Mouse (Mus musculus): ENCODE results near the gene Utp4.
"Not testable (repeated sequence)": the region's sequence is repeated elsewhere in the genome, so short reads cannot be mapped to it uniquely, and the experiment has no call there.

The Utp4 gene

DNA sequence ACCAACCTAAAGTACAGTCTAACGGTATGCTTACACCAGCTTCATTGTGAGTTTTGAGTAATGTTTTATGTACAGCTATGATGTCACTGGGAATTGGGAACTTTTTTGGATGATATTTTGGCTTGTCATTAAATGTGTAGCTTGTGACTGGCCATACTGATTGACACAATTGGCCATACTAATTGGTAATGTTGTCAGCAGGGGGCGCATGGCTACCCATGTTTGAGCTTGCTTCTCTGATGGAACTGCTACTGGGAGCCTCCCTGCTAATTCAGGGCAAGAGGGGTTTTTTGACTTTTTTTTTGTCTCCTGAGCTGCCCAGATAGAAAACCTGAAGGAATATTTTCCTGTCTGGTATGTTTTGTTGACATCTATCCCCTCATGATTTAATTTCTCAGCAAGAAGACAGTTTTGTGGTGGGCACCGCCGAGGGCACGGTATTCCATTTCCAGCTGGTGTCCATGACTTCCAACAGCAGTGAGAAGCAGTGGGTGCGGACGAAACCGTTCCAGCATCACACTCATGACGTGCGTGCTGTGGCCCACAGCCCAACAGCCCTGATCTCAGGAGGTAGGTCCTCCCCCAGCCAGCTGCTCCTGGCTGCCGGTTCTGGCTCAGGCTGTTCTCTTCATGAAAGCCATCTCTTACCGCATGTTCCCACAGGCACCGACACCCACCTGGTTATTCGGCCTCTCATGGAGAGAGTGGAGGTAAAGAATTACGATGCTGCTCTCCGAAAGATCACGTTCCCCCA, 12.5 kb downstream of the Utp4 start:
- peak; percentile 73 for DNase-seq (ENCODE audit: low spot score)

- no peak for DNase-seq (ENCODE audit: low spot score)
Measured at GRCm38 (mm10) chr8:106906635-106907034, 13.2 kb downstream of the Utp4 start.

GRCm38 (mm10) chr8:106907450-106907849, 14.0 kb downstream of the Utp4 start:
- no peak for DNase-seq (ENCODE audit: low spot score)

DNA sequence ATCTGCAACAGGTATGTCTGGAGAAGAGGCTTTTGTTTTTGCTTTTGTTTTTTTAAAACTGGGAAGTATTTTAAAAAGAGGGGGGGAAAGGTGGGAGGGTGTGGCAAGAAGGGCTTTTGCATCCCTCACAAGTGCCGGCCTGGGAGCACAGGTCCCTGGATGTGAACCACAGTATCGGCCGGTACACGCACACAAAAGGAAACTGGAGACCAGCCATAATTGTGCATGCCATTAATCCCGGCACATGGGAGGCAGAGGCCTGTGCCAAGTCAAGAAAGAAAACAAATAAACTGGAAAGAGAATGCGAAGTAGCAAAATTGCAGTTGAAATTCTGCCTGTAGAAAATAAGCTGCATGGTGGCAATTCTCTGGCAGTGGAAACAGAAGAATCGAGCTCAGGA, 14.9 kb downstream of the Utp4 start:
- DNase-seq (ENCODE audit: low spot score): no peak

- DNase-seq (ENCODE audit: low spot score): no peak
Measured at GRCm38 (mm10) chr8:106913631-106914030, 20.2 kb downstream of the Utp4 start.

- DNase-seq (ENCODE audit: low spot score): no peak
Measured at GRCm38 (mm10) chr8:106919721-106920394, 26.4 kb downstream of the Utp4 start.

DNA sequence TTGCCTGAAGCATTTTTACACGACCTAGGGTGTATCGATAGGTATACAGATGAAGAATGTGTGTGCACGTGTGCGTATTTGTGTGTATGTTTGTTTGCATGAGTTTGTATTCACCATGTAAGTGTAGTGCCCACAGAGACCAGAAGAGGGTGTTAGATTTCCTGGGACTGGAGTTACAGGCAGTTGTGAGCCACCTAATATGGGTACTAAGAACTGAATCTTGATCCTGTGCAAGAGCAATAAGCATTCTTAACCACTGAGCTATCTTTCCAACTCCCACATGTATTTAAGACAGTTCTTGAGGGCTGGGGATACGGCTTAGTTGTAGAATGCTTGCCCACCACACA, 26.9 kb downstream of the Utp4 start:
- no peak for DNase-seq (ENCODE audit: low spot score)

DNA sequence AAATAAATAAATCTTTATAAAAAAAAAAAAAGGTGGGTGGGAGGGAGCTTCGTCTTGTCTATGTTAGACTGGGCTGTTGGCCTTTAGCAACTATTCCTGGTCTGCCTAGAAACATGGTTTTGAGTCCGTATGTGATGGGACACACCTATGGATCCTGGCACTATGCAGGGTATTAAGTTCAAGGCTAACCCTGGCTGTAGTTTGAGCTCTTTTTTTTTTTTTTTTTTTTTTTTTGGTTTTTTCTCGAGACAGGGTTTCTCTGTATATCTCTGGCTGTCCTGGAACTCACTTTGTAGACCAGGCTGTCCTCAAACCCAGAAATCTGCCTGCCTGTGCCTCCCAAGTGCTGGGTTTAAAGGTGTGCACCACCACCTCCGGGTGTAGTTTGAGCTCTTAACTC, 30.6 kb downstream of the Utp4 start:
- DNase-seq (ENCODE audit: low spot score): no peak

- no peak for DNase-seq (ENCODE audit: low spot score)
Measured at GRCm38 (mm10) chr8:106924904-106925349, 31.5 kb downstream of the Utp4 start.

- DNase-seq (ENCODE audit: low spot score): no peak
Measured at GRCm38 (mm10) chr8:106925446-106925845, 32.0 kb downstream of the Utp4 start.

GRCm38 (mm10) chr8:106927247-106927646, 33.8 kb downstream of the Utp4 start:
- peak; percentile 54 for DNase-seq (ENCODE audit: low spot score)

DNA sequence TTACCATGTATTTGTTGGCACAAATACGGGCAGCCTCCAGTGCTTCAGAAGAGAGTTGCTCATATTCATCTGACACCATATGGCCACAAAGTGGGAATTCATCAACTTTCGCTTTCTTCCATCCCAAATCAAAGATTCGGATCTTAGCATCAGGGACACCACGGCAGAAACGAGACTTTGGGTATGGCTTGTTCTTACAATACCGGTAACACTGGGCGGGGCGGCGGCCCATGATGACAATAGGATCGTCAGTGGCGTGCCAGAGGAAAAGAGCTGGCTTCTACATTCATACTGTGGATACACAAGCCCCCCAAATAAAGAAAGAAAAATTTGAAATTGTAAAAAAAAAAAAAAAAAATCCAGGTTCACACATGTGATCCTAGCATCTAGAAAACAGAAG, 34.7 kb downstream of the Utp4 start:
- not testable (repeated sequence) for DNase-seq (ENCODE audit: low spot score)

GRCm38 (mm10) chr8:106929155-106929913, 35.9 kb downstream of the Utp4 start:
- DNase-seq (ENCODE audit: low spot score): peak; percentile 59

DNA sequence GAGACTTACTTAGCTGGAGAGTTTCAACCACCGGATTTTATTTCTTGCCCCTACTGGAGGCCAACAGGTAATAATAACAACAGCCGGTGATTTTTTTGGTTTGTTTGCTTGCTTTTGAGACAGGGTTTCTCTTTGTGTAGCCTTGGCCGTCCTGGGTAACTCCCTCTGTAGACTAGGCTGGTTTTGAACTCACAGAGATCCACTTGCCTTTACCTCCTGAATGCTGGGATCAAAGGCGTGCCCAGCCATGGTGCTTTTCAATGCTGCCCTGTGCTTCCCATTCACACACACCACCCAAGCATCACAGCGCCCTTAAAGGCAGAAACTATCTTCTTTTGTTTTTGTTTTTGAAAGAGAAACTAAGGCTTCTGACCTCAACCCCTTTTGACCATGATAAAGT, 36.5 kb downstream of the Utp4 start:
- DNase-seq (ENCODE audit: low spot score): no peak

- DNase-seq (ENCODE audit: low spot score): peak; percentile 47
Measured at GRCm38 (mm10) chr8:106932376-106933065, 39.1 kb downstream of the Utp4 start.

GRCm38 (mm10) chr8:106933506-106934143, 40.2 kb downstream of the Utp4 start:
- no peak for DNase-seq (ENCODE audit: low spot score)

DNA sequence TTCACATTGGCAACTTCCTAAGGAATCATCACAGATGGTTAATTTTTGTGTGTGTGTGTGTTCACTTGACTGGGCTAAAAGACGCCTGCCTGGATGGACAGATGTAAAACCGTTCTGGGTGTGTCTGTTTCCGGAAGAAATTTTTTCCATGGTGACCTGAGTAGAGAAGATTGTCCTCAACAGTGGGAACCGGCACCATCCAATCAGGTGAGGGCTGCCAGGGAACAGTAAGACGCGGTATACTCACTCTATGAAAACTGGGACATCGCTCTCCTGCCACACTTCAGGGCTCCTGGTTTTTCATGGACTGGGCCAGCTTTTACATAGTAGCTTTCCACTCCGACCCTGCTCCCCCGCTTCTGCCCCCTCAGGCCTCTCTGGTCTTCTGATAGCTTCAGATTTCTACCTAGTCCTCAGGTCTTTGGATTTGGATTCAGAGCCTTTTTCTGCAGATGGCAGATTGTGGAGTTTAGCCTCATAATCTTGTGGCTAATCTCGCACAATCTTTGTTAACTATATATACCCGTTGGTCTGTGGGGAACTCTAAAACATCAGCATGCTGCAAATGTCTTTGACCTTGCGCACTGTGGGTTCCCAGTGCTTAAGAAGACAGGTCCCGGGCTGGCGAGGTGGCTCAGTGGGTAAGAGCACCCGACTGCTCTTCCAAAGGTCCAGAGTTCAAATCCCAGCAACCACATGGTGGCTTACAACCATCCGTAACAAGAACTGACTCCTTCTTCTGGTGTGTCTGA, 41.0 kb downstream of the Utp4 start:
- DNase-seq (ENCODE audit: low spot score): no peak

- peak; percentile 97 for DNase-seq (ENCODE audit: low spot score)
Measured at GRCm38 (mm10) chr8:106935324-106935869, 42.0 kb downstream of the Utp4 start, which contains the start of gene Sntb2. Gene Sntb2, plus strand, starts transcription at chr8:106935750.

GRCm38 (mm10) chr8:106935899-106936477, 42.6 kb downstream of the Utp4 start:
- DNase-seq (ENCODE audit: low spot score): peak; percentile 58

GRCm38 (mm10) chr8:106936478-106937051, 43.1 kb downstream of the Utp4 start:
- DNase-seq (ENCODE audit: low spot score): peak; percentile 75

All from embryo, embryonic 10.5 days (tissue).